Mouse (Mus musculus) adrenal gland, postnatal 14 days (tissue): Measurements from ENCODE around the gene Dpf2. TPM values are rescaled to one million over a fixed set of nuclear protein-coding genes. Genes with fewer than 3 reads are reported as not detected.
"Not testable (repeated sequence)": the region's sequence is repeated elsewhere in the genome, so short reads cannot be mapped to it uniquely, and the experiment has no call there.

ENCODE experiments used
- DNase-seq: peaks from one replicate; pipeline ENCODE4 v3.0.0; 2021; ENCODE audit warnings: mixed read lengths
- total RNA-seq: library from RNA; stranded (reverse); gene quantifications from 2 replicates; pipeline ENCODE4 v1.2.3, GENCODE M21; 2021

The Dpf2 gene
- total RNA-seq, 1 experiment from 2014 or later = 119 TPM

GRCm38 (mm10) chr19:5893282-5894001, 19.4 kb downstream of the Dpf2 start:
- DNase-seq = no peak

GRCm38 (mm10) chr19:5892735-5893134, 20.1 kb downstream of the Dpf2 start:
- DNase-seq = no peak

- no peak for DNase-seq
These were observed 20.5 kb downstream of the Dpf2 start for GRCm38 (mm10) chr19:5892262-5892661.

- peak; percentile 11 for DNase-seq
These were observed 21.1 kb downstream of the Dpf2 start for GRCm38 (mm10) chr19:5891521-5892258.

- no peak for DNase-seq
These were observed 23.6 kb downstream of the Dpf2 start for GRCm38 (mm10) chr19:5889211-5889610.

GRCm38 (mm10) chr19:5887234-5887815, 25.5 kb downstream of the Dpf2 start:
- DNase-seq = no peak

GRCm38 (mm10) chr19:5885838-5886237, 27.0 kb downstream of the Dpf2 start:
- DNase-seq = peak; percentile 46

- no peak for DNase-seq
These were observed 28.9 kb downstream of the Dpf2 start for GRCm38 (mm10) chr19:5883935-5884334.

GRCm38 (mm10) chr19:5882079-5882478, 30.7 kb downstream of the Dpf2 start:
- DNase-seq = not testable (repeated sequence)

GRCm38 (mm10) chr19:5881155-5881554, 31.7 kb downstream of the Dpf2 start:
- no peak for DNase-seq

- no peak for DNase-seq
These were observed 33.1 kb downstream of the Dpf2 start for GRCm38 (mm10) chr19:5879735-5880134.

GRCm38 (mm10) chr19:5878916-5879315, 33.9 kb downstream of the Dpf2 start:
- DNase-seq = peak; percentile 55

GRCm38 (mm10) chr19:5878362-5878722, 34.5 kb downstream of the Dpf2 start:
- DNase-seq = peak; percentile 92

GRCm38 (mm10) chr19:5877618-5878361, 35.0 kb downstream of the Dpf2 start, which contains the start of gene Slc25a45:
TSS of gene Slc25a45 (plus strand) at chr19:5877808.
- DNase-seq = peak; percentile 91

- peak; percentile 96 for DNase-seq
These were observed 37.8 kb downstream of the Dpf2 start, which contains the start of gene Frmd8 for GRCm38 (mm10) chr19:5874969-5875480. TSS of gene Frmd8 (minus strand) at chr19:5875274.

- no peak for DNase-seq
These were observed 38.3 kb downstream of the Dpf2 start for GRCm38 (mm10) chr19:5874391-5874968.

- DNase-seq = no peak
These were observed 39.8 kb downstream of the Dpf2 start for GRCm38 (mm10) chr19:5872931-5873556.

- DNase-seq = no peak
These were observed 40.3 kb downstream of the Dpf2 start for GRCm38 (mm10) chr19:5872528-5872927.

GRCm38 (mm10) chr19:5871683-5872082, 41.1 kb downstream of the Dpf2 start:
- no peak for DNase-seq

- DNase-seq = peak; percentile 39
These were observed 41.5 kb downstream of the Dpf2 start for GRCm38 (mm10) chr19:5871273-5871672.

- peak; percentile 74 for DNase-seq
These were observed 44.7 kb downstream of the Dpf2 start for GRCm38 (mm10) chr19:5868096-5868495.
